Mouse (Mus musculus): ENCODE data around the gene Tmem260. TPM values are rescaled to one million over a fixed set of nuclear protein-coding genes. Genes with fewer than 3 reads are reported as not detected.

Tmem260 gene
- total RNA-seq, 2 experiments from 2014 or later: 28.7 to 31.0 TPM

DNA sequence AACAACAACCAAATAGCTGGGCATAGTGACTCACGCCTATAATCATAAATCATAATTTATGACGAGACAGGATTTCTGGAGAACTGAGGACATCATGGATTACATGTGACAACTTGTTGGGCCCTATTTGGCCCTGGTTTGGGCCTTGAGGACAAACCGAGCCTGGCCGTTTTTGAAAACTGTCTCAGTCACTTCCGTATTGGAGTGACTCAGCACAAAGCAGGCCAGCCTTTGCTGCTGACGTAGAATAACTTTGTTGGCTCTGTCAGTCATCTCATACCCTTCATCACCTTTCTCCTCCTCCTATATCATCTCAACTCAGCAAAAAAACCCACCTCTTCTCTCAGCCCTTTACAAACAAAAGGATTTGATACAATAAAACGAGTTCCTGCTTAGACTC is 103.8 kb downstream of the Tmem260 start:
- no peak for DNase-seq (ENCODE audit: low spot score in 2 of 2)

DNA sequence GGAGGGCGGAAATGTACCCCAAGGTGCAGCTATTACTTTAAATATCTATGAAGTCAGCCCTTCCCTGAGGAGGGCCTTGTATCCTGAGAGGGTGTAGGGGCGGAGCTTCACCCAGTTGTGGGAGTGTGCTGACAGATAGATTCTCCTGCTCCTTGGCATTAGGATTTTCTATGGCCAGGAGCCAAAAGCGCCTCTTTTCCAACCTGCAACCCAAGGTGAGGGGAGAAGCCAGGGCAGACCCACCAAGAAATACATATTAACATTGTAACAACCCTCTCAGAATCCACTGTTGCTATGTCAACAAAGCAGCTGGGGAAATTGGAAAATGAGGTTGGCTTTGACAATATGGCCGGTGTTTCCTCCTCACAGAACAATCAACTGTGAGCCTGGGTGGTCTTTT is 107.3 kb downstream of the Tmem260 start:
- no peak for DNase-seq (ENCODE audit: low spot score in 2 of 2)

DNA sequence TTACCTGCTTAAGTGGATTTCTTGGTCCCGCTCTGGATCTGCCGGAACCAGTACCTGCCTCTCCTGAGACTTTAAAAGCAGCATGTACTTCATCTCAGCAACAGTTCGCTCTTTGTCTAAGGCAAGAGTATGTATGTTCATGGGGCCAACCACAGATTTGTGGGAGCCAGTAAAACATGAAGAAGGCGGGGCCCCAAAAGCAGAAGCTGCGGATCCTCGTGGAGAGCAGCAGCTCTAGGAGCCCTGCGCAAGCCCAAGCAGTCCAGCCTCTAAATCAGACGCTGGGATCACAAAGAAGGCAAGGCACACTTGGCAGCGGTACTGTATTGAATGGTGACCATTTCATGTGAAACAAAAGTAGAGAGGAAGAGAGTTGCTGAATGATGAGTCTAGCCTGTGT is 107.8 kb downstream of the Tmem260 start:
- no peak for DNase-seq (ENCODE audit: low spot score in 2 of 2)

DNA sequence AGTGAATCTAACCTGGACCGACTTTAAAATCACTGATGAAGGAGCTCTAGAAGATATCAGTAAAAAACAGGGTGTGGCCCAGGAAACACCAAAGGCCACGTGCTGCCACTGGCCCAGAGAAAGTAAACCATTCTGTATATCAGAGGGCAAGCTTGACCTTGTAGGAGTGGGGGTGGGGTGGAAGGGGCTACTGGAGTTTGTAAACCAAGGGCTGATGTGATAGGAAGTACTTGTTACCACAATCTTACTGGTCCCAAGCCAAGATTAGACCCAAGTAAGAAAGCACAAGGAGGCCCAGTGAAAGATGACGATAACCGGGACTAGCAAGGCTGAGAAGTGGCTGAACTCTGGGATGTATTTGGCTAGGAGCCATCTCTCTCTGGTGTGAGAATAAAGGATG is 113.1 kb downstream of the Tmem260 start:
- no peak for DNase-seq (ENCODE audit: low spot score in 2 of 2)

DNA sequence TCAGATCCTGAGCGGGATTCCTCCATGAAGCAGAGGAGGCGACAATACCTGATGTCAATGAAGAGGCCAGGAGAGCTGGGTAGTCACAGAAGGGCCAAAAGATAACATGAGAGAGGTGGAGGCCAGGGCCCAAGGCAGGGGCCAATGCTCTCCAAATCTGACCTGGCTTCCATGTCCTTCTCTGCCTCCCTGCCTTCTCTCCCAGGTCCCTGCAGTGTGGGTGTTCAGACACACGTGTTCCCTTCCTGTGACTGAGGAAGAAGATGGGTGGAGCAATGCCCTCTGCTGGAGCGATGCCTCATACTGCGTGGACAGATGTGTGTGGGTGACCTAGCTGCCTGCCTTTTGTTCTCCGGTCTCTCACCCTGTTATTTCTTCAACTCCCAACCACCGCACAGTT is 113.8 kb downstream of the Tmem260 start:
- DNase-seq (ENCODE audit: low spot score in 2 of 2): no peak

DNA sequence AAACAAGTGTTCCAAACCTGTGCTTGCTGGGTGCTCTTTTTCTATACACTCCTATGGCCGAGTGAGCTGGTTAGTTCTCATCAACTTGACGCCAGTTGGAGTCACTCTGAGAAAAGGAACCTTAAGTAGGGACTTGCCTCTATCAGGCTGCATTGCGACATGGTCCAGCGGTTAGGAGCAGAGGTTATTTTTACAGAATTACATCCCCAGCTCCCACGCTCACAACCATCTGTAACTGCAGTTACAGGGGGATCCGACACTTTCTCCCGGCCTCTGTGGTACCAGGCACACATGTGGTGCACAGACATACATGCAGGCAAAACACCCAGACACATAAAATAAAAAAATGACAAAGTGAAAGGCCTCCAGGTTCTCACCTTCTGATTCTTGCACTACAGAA is 120.7 kb downstream of the Tmem260 start:
- no peak for DNase-seq (ENCODE audit: low spot score in 2 of 2)

Other genes starting within 250 kb of the Tmem260 start
- not detected for gene Otx2, start 227.7 kb downstream of the Tmem260 start, total RNA-seq (2021)

Data from adrenal gland, postnatal 4 days (tissue).